Mouse (Mus musculus) C2C12 (cell line): ENCODE measurements around the gene Art4. TPM values are rescaled to one million over a fixed set of nuclear protein-coding genes. Genes with fewer than 3 reads are reported as not detected.

Experiments
- H3K27me3 ChIP-seq: one replicate; pipeline ENCODE4 v1.6.1; 2011; ENCODE audit not compliant: control insufficient read depth, insufficient read depth, insufficient read length
- H3K36me3 ChIP-seq: one replicate; pipeline ENCODE4 v1.6.1; 2011; ENCODE audit not compliant: control insufficient read depth, insufficient read depth
- H3K4me3 ChIP-seq: one replicate; pipeline ENCODE4 v1.5.1; 2011; ENCODE audit warnings: mild to moderate bottlenecking, control low read depth; ENCODE audit not compliant: poor library complexity, insufficient read depth, severe bottlenecking
- H3K79me2 ChIP-seq: one replicate; pipeline ENCODE4 v1.6.1; 2011; ENCODE audit not compliant: control insufficient read depth, insufficient read depth
- H3K79me3 ChIP-seq: one replicate; pipeline ENCODE4 v1.6.1; 2011; ENCODE audit warnings: low read depth, control low read depth
- H3ac ChIP-seq: one replicate; pipeline ENCODE3; 2011; ENCODE audit warnings: low read depth; ENCODE audit not compliant: control insufficient read depth, insufficient read length
- CEBPB ChIP-seq: IDR thresholded peaks from one replicate; pipeline ENCODE4 v1.6.1; 2011; ENCODE audit warnings: low read depth, mild to moderate bottlenecking, control low read depth, moderate library complexity
- CTCF ChIP-seq: IDR thresholded peaks from one replicate; pipeline ENCODE4 v1.5.1; 2011; ENCODE audit not compliant: control insufficient read depth, insufficient read depth, insufficient read length
- FOSL1 ChIP-seq: IDR thresholded peaks from one replicate; pipeline ENCODE4 v1.8.0; 2011; ENCODE audit warnings: mild to moderate bottlenecking, low read length; ENCODE audit not compliant: poor library complexity, insufficient read depth, severe bottlenecking
- MAX ChIP-seq: IDR thresholded peaks from one replicate; pipeline ENCODE4 v1.6.1; 2011; ENCODE audit warnings: mild to moderate bottlenecking, control low read depth
- MYOD1 ChIP-seq: IDR thresholded peaks from one replicate; pipeline ENCODE4 v1.6.1; 2011; ENCODE audit warnings: low read depth; ENCODE audit not compliant: control insufficient read depth, insufficient read length
- MYOG ChIP-seq: IDR thresholded peaks from one replicate; pipeline ENCODE4 v1.6.1; 2011; ENCODE audit not compliant: control insufficient read depth, insufficient read length; ENCODE audit errors: extremely low read depth
- USF1 ChIP-seq: IDR thresholded peaks from one replicate; pipeline ENCODE4 v1.6.1; 2011; ENCODE audit warnings: low read depth, mild to moderate bottlenecking, control low read depth, moderate library complexity
- microRNA-seq: library from miRNA; unstranded; fragments of <30 nt; microRNA quantifications from one replicate; pipeline ENCODE4, GENCODE M21; 2019; ENCODE audit warnings: borderline microRNAs expressed
- polyA plus RNA-seq: library from polyadenylated mRNA; unstranded; fragments of >200 nt; fragmentation: generic; extraction: Trizol; gene quantifications from one replicate; pipeline ENCODE4 v1.2.1, GENCODE M21; 2012; ENCODE audit warnings: missing spikeins

Art4 gene
- polyA plus RNA-seq, 1 experiment = not detected

DNA sequence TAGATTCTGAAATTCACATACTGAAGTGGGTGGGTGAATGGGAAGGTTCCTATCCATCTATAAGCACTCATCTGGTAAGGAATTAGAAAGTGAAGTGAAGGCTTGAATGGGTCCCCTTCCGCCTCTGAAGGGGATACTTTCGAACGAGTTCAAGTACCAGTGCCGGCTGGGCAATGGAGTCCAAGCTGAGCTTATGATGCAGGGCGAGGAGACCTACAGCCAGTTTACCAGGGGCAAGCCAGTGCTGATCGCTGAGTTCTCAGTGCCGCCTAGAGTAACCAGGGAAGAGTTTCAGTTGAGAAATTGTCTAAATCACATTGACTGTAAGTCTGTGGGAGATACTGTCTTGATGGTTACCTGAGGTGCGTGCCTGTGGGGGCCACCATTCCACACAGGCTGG, 56.8 kb downstream of the Art4 start:
- H3ac ChIP-seq = no peak overlapping the region
- no peaks in the 10 kb centered on the region for H3K79me3 ChIP-seq
- no peaks in the 10 kb centered on the region for H3K79me2 ChIP-seq
- H3K27me3 ChIP-seq = no peaks in the 10 kb centered on the region
- TF ChIP-seq MAX (no peak), CTCF (no peak), CEBPB (no peak), MYOG (no peak), MYOD1 (no peak), USF1 (no peak), FOSL1 (no peak)
- H3K4me3 ChIP-seq = no peak overlapping the region
- no peaks in the 10 kb centered on the region for H3K36me3 ChIP-seq

Small RNA genes within 50 kb of the gene (microRNA-seq; reads per million reads assigned to microRNA genes)
- not detected for gene Gm44364

Other genes with a start within 250 kb of the Art4 start
- not detected for gene Plbd1, start 195.8 kb downstream of the Art4 start, polyA plus RNA-seq
- 0.01 TPM for gene Gucy2c, start 76.0 kb downstream of the Art4 start, polyA plus RNA-seq
- 0.80 TPM for gene Hist4h4, start 53.3 kb downstream of the Art4 start, polyA plus RNA-seq
- 322 TPM for gene H2afj, start 49.5 kb downstream of the Art4 start, polyA plus RNA-seq
- 0.13 TPM for gene BC049715, start 30.1 kb downstream of the Art4 start, polyA plus RNA-seq
- 65.9 TPM for gene Wbp11, start 29.5 kb downstream of the Art4 start, polyA plus RNA-seq
- gene Smco3, start 22.3 kb downstream of the Art4 start, polyA plus RNA-seq = 0.11 TPM
- gene Mgp, start 18.1 kb upstream of the Art4 start, polyA plus RNA-seq = 472 TPM
- gene Erp27, start 64.4 kb upstream of the Art4 start, polyA plus RNA-seq = 0.04 TPM
- gene Pde6h, start 66.1 kb upstream of the Art4 start, polyA plus RNA-seq = 0.26 TPM
- gene Arhgdib, start 84.2 kb upstream of the Art4 start, polyA plus RNA-seq = 101 TPM